Mouse (Mus musculus): ENCODE measurements around the gene Prdm2.

The Prdm2 gene

DNA sequence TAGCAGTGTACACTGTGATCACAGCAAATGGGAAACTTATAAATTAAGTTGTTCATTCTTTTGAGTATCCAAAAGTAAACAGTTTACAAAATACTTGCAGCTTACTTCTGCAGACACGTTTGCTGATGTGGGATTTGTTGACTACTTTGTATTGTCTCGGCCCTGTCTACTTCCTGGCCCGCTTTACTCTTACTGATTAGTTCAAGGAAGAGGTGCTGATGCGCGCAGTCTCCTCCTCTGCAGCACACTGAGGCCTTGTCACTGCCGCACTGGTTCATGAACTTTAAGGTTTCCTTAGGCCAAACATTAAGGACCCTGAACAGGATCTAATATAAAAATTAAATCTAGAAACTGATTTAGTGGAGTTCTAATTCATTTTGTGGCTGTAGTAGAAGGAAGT lies 58.2 kb downstream of the Prdm2 start:
- DNase-seq (ENCODE audit: low spot score), result no peak

DNA sequence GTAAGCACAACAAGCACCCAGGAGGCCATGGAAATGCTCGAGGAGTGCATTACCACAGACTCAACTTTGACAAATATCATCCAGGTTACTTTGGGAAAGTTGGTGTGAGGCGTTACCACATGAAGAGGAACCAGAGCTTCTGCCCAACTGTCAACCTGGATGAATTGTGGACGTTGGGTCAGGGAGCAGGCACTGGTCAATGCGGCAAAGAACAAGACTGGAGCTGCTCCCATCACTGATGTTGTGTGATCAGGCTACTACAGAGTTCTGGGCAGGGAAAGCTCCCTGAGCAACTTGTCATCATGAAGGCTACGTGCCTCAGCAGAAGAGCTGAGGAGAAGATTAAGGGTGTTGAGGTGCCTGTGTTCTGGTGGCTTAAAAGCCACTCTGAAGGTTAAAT lies 60.2 kb downstream of the Prdm2 start:
- DNase-seq (ENCODE audit: low spot score), result no peak

DNA sequence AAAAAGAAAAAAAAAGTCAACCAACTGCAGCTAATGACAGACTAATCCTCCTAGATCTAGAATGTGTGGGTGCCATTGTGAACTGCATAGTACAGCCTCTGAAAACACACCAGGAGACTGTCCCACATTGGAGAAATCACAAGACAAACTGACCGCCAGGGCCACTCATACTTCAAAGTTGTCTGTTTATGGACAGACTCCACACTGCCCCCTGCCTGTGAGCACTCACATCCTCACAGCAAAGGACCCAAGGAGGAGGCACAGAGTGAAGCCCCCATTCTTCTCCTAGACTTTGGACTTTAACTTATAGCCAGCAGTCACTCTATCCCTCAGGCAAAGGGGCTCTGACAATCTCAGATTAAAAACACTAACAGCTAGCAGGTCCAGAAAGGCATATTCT lies 61.5 kb downstream of the Prdm2 start:
- no peak for DNase-seq (ENCODE audit: low spot score)

DNA sequence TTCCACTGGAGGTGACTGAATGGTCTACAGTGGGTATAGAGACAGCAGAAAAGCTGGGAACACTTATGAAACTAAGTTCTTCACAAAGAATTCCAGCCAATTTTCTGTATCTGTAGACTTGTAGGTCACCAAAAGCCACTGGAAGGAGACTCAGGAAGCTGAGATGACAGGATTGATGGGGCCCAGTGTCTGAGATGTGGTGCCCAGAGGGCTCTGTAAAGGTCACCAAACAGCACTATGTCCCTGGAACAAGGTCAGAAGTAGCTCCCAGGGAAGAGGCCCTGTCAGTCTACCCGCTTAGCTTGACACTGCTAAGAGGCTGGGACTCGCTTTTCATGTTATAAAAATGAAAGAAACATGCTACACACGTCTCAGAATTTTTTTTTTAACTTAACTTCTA lies 65.1 kb downstream of the Prdm2 start:
- DNase-seq (ENCODE audit: low spot score), result no peak

DNA sequence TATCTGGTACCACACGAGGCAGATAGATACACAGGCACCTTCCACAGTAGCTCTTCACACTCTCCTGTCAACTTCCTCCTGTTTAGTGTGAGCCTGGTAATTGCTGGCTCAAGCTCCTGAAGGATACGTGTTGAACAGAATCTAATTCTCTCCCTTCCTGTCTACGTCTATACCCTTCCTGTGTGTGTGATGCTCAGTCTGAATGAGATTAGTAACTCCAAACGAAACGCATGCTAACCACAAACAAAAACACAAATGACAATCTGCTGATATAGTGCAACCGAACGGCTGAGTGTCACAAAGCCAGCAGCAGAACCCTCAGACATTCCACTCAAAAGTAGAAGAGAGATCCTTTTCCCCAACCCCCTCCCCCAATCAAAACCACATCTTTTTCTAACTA lies 69.2 kb downstream of the Prdm2 start:
- DNase-seq (ENCODE audit: low spot score), result no peak

DNA sequence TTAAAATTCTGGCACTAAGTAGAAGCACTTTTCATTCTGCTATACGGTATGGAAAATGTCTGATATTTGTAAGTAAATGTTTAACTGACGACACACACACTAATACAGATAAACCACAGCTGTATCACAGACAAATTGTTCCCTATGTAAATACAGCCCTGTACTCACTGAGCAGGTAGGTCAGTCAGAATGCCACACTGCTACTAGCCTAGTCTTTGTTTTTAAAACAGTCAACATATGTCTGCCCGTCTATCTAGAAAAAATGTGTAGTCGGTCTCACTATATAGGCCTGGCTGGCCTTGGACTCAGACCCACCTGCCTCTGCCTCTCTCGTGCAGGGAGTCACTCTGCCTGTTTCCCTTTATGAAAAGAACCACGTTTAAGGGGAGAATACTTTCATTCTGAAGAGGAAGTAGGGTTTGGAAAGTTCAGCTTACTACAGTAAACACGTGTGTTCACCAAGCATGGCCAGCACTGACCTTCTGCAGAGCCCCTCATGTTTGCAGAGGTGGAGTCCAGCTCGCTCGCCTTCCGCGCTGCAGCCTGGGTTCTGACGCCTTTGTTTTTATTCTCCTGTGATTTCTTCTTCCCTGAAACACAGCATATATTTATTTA lies 71.0 kb downstream of the Prdm2 start:
- DNase-seq (ENCODE audit: low spot score), result no peak

DNA sequence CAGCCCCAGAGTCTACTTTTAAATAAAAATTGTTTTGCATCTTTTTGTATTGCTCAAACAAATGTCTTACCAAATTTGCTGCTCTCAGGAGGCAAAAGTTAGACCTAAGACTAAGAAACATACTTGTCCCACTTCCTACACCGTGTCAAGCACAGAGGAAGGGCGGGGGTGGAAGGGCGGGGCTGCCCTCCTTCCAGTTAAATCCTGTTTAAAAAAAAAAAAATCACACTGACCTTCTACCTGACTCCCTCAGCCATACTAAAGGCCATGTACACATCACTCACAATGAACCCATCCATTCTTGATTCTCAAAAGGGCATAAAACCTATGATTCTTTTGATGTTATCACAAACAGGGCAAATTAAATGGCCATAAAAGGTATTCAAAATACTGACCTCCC lies 71.9 kb downstream of the Prdm2 start:
- DNase-seq (ENCODE audit: low spot score), result no peak

DNA sequence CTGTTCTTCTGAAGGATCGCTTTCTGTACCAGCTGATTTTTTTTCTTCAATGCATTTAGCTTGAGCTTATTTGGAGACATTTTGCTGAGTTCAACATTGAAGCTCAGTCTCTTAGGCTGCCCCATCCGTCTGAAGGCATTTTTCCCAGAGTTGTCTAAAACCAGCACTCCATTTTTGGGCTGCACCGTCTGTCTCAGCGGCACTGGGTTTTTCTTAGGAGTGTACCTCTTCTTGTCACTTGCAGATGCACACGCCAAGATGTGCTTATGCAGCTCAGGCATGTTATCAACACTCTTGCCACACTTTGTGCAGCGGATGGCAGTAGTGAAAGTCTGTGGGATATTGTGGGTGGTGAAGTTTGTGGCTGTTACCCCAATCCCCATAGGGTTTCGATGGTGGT lies 80.4 kb downstream of the Prdm2 start:
- no peak for DNase-seq (ENCODE audit: low spot score)

DNA sequence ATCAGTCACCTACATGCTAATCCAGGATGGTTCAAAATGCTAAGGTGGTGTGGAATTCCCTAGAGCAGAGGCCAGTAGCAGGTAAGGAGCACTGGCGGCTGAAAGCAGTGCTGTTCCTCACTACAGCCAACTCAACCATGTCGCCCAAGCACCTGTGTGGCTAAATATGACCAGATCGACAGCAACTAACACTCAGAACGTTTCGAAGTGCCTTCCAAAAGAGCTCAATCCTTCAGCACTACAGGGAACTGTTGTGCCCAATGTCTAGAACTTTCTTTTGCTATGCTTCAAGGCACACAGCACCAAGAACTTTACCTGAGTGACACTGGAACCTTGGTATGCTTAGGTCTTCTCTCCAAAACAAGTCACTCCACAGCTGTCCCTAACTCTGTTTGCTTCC lies 82.4 kb downstream of the Prdm2 start:
- DNase-seq (ENCODE audit: low spot score), result no peak

DNA sequence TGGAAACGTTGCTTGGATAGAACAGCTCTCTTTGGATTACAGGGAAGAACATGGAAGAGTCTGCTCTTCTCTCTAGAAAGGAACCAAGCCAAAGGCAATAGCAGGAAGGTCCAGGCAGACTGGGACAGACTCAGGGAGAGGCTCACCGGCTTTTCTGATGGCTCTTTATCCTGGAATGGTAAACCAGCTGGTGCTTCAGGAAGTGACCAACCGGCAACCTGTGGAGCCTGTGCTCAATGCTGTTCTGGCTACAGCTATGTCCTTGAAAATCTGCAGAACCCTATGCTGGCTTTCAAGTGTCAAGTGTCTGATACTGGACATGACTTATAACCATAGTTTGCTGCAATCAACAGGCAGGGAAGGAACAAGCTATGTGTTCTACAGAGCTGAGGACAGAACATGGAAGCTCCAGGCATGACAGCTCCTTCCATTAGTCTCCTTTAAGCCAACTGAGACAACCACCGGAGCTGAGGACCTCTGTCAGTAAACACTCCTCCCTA lies 83.5 kb downstream of the Prdm2 start:
- DNase-seq (ENCODE audit: low spot score), result no peak

DNA sequence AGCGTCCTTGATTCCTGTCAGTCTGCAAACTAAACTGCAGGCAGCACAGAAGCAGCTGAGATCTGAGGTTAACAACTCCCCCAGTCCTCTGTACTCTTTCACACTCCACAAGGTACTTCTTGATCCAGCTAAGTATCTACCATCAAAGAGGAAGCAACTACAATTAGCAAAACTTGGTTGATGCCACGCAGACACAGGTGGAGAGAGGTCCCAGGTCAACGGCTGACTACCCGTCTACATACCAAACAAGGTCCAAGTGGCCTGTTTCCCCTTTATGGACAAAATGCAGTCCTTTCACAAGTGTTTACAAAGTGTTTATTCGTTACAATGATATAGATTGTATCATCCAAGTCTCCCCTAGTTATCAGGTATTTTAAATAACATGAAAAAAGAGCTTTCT lies 85.6 kb downstream of the Prdm2 start:
- DNase-seq (ENCODE audit: low spot score), result no peak

DNA sequence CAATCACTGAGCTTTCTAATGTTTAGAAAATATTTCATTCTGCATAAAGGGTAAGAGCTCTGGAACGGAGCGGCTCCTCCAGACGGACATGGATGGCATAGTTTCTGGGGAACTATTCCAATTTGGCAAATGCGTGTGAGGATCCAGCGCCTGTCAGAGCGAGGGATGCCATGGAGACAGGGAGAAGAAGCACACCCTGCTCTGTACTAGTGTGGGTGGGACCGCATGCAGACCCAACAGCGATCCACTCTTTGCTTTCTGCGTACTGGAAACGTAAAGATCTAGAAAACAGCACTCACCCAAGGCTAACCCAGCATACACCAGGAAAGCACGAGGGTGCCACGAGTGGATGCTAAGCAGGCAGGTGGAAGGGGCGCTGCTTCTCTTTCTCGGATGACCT lies 86.3 kb downstream of the Prdm2 start:
- DNase-seq (ENCODE audit: low spot score), result no peak

DNA sequence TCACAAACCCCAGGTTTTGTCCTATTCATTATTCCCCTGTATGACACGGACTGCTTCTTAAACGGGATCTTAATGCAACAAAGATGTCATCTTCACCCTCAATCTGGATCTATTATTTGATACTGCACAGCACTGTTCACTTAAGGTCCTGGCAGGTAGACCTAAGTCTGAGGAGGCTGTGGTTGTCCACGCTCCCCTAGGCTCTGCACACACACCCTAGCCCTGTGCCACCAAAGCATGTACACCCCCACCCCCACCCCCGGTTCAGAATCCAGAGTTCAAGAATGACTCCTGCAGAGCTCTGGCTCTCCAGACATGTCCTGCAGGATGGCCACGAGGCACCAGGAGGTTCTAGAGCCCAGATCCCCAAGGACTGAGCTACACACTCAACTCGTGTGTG lies 87.5 kb downstream of the Prdm2 start:
- no peak for DNase-seq (ENCODE audit: low spot score)

DNA sequence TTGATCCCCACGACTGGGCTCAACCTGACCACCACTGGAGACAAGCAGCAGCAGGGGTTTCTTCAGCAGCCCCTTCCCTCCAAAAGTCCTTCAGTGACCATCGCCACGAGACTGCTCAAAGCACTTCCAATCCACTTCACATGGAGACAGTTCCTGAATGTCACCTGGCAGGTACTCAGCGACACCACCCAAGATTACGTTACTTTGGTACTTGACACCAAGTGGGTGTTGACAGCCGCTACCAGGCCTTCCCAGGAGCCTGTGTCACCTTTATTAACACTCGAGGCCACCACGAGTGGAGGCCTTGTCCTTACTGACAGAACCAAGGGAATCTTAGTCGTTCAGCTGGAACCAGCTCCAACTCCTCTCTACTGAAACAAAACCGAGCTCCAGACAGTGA lies 89.8 kb downstream of the Prdm2 start:
- DNase-seq (ENCODE audit: low spot score), result no peak

DNA sequence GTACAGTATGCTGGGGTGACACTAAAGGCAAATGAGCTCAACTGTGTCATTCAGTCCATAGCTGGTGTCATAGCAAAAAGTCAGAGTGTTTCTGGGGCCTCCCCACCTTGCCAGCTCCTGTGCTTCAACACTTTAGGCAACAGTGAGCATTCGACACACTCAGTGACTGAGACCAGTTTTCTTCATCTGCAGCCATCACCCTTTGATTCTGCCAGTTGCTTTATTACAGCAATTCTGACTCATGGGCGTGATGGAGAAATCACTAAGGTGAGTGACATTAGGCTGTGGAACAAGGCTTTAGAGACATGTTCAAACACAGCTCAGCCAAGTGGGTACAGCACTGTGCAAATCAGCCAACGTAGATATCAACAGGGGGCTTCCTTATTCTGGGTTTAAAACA lies 91.6 kb downstream of the Prdm2 start:
- DNase-seq (ENCODE audit: low spot score), result no peak

DNA sequence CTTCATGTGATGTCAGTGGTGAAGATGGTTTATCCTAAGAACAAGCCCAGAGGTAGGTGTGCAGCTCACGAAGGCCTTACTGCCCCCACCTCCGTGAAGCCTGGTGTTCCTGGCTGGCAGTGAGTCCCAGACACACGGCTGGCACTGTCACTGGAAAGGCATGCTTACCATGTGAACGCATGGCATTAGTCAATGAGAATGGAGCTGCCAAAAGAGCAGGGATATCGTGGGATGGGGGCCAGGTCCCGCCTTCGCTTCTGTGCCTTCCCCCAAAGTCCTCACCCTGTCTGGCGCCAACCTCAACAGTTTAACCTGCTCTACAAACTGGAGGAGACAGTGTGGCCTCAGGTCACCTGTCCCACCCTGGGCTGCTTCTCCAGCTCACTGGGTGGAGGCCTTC lies 92.8 kb downstream of the Prdm2 start:
- no peak for DNase-seq (ENCODE audit: low spot score)

DNA sequence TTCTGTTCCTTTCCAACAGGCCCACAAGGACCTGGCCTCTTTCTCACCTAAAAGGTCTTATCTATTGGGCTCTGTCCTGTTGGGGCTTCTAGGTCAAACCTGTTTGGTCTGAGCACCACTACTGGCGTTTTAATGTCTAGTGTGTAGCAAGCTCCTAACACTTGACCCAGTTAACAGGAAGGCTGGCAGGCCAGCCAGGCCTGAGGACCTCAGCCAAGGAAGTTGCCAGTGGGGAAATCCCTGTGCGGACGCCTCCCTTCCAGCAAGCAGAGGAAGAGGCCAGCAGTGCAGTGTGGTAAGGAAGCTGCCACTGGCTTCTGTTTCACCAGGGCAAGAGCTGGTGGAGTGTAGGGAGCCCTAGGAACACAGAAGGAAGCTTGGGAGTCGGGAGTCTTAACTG lies 94.0 kb downstream of the Prdm2 start:
- DNase-seq (ENCODE audit: low spot score), result no peak

DNA sequence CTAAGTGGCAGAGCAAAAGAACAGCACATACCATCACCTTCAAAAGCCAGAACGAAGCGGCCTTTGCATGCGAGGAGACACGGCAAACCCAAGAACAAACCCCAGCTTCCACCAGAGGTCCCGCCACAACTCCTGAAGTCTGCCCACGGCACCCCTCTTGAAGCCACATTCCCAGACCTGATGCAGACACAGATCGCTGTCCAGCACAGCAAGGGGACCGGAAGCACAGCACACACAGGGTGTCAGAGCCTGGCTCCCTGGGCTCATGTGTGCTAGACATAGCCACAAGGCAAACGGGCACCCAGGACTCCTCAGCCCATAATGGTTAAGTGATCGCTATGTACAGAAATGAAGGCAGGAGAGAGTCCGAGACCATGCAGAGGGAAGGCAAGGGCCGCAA lies 96.9 kb downstream of the Prdm2 start:
- DNase-seq (ENCODE audit: low spot score), result no peak

DNA sequence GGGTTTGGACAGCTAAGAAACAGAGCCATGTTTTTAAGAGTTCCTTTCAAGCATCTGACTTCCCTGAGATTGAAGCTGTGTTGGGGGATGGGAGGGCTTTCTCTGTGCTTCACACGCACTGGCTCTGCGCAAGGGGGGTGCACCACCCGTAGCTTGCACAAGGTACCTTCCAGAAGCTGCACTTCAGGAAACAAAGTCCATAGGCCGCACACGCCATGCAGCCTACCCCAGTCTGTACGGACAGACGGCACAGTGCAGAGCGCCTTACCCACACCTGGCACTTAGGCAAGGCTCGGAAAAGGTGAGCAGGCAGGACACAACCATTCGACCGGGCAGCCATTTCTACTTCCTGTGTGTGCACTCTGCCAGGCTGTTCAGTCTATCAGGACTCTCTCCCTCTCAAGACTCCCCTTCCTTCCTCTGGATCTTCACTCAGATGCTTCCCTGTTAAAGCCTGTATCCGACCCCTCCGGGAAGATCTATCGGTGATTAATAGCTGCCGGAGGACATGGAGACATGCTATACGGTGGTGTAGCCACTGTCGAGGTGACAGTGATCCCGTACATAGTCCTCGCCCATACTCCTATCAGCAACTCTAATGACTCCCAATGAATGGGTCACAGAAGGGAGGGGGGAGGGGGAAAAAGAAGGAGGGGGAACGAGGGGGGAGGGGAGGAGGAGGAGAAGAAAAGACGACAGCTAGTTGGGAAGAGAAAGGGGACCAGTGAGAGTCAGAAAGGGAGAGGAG lies 98.4 kb downstream of the Prdm2 start:
- no peak for DNase-seq (ENCODE audit: low spot score)

DNA sequence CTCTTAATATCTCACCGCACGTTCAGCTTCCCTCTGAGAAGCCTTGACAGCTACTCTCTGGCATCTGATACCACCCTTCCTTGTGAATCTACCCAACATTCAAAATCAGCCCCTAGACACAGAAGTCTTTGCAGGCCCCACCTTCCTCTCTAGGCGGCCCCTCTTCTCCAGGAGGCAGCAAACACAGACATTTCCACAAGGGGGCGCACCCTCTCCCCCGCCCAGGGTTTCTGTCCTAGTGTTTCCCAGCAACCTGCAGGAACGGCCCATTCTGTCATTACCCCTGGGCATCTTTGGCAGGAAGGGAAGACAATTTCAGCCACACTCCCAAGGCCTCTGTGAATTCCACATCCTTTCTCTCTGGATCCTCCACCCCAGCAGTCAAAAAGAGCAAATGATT lies 99.8 kb downstream of the Prdm2 start:
- no peak for DNase-seq (ENCODE audit: low spot score)

DNA sequence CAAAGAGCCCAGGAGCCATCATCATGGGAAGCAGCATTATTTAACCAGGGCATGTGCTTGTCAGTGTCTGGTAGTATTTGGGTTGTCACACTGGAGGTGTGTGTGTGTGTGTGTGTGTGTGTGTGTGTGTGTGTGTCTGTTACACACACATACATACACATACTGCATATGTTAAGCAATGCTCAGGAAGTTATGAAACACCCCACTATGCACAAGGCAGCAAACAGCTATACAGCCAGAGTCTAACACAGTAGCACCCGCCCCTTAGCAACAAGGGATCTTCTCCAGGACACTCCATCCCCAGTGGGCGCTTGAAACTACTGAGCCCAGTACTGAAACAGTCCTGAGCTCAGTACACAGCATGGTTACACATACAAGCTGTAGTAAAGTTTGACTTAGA lies 100.4 kb downstream of the Prdm2 start:
- DNase-seq (ENCODE audit: low spot score), result no peak

DNA sequence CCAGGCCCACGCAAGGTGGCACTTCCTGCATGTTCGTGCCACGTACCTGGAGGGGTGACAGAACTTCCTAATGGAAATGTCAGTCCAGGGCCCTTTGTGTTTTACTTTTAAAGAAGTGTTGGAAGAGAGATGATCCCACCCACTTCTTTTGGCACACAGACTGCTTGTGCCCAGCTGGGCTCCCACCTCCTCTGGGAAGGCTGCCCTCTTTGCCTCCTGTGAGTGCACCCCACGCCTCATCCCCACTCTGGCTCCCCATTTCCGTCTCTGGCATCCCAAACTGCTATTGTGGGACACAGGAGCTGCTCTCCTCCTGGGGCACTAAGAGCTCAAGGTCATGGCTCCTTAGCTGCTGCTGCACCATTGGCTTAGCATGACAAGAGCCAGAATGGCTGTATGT lies 100.9 kb downstream of the Prdm2 start:
- DNase-seq (ENCODE audit: low spot score), result no peak

DNA sequence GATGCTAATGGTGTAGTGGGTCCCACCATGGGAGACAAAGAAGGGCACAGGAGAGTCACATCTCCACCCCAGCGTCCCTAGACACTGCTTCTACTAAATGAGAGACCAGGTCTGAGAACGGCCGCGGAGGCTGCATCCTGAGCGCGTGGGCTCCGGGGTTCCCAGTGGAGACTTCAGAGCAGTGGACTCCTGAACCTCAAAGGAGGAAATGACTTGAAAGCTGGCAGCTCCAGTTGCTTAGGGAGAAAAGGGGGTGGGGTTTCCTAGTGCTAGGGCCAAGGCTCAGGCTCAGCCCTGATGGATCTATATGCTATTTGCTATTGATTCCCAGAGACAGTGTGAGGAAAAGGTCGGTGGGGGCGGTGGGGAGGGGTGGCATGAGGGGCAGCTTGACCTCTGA lies 104.2 kb downstream of the Prdm2 start:
- no peak for DNase-seq (ENCODE audit: low spot score)

DNA sequence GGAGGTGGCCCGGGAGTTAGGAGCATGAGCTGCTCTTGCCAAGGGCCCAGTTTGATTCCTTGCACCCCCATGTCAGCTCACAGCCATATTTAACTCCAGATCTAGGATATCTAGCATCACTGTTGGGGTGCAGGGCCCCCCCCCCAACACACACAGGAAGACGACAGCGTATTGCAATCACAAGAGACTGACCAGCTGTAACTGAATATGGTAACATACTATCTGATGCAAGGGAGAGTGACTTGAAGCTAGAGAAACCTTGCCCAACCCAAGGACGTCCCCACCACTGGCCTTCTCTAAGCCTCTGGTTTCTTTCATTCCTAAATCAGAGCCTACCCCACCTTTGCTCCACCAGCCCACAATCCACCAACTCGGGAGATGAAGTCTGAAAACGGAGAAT lies 105.8 kb downstream of the Prdm2 start:
- no peak for DNase-seq (ENCODE audit: low spot score)

Measured in MN1 (cell line).